Mouse (Mus musculus): ENCODE results near the gene Ccrl2.

DNA sequence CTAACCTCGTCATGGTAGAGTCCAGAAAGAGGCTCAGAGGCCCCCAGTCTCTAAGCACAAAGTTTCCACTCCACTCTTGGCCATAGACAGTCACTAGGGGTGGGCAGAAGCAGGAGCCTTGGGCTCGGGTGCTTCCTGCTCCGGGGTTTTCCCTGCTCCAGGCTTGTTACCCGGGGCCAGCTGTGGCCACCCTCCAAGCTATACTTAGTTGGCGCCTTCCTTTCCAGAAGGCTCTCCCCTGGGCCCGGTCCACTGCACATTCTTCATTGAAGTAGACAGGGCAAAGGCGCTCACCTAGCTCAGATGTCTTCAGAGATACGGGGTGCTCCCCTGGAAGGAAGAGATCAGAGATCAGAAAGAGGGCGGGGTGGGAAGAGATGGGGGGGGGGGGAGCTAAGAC, 45.8 kb downstream of the Ccrl2 start:
- TF ChIP-seq CTCF (IDR thresholded peaks at IDR 0.05; ENCODE audit: control insufficient read depth, insufficient read depth, insufficient replicate concordance, low read depth, low read length) (no peak), POLR2A (IDR thresholded peaks at IDR 0.05; ENCODE audit: control insufficient read depth, low read depth, low read length) (no peak)
